Mouse (Mus musculus): ENCODE measurements around the gene Thumpd3. TPM values are rescaled to one million over a fixed set of nuclear protein-coding genes. Genes with fewer than 3 reads are reported as not detected.
A peak's percentile ranks its signal among the peaks of the same experiment; 100 is the strongest.

The Thumpd3 gene
- total RNA-seq, 2 experiments from 2014 or later, result 11.5 to 16.0 TPM

GRCm38 (mm10) chr6:113033185-113033584, 12.8 kb upstream of the Thumpd3 start:
- no peak for DNase-seq
- intact Hi-C loops (cut with DNase I), result loop anchor here (10.0 kb wide), 1 partner anchor 202 kb away; the partner anchor contains the start of gene Mtmr14

- no peak for DNase-seq
- intact Hi-C loops (cut with DNase I), result loop anchor here (10.0 kb wide), 1 partner anchor 200 kb away; the partner anchor contains the start of gene Mtmr14
These were observed 11.6 kb upstream of the Thumpd3 start for GRCm38 (mm10) chr6:113034466-113034865.

GRCm38 (mm10) chr6:113036463-113037175, 9.4 kb upstream of the Thumpd3 start:
- no peak for DNase-seq
- intact Hi-C loops (cut with DNase I), result loop anchor here (5.0 to 10.0 kb wide), 2 partner anchors 66 to 198 kb away; partner anchors contain the start of gene Mtmr14

GRCm38 (mm10) chr6:113037946-113038734, 7.9 kb upstream of the Thumpd3 start:
- intact Hi-C loops (cut with DNase I), result loop anchor here (5.0 to 10.0 kb wide), 2 partner anchors 64 to 197 kb away; partner anchors contain the start of gene Mtmr14

GRCm38 (mm10) chr6:113038735-113039058, 7.3 kb upstream of the Thumpd3 start:
- DNase-seq, result no peak
- intact Hi-C loops (cut with DNase I), result loop anchor here (5.0 to 10.0 kb wide), 2 partner anchors 64 to 196 kb away; partner anchors contain the start of gene Mtmr14

More at GRCm38 (mm10) chr6:113037946-113038734, 7.9 kb upstream of the Thumpd3 start:
- peak; percentile 33 to 42 for DNase-seq

- intact Hi-C loops (cut with DNase I), result loop anchor here (10.0 kb wide), 1 partner anchor 264 kb away; the partner anchor contains the start of gene Brpf1
- DNase-seq, result no peak
These were observed 5.7 kb upstream of the Thumpd3 start for GRCm38 (mm10) chr6:113040319-113040718.

- DNase-seq, result no peak
- intact Hi-C loops (cut with DNase I), result loop anchor here (10.0 kb wide), 1 partner anchor 263 kb away; the partner anchor contains the start of gene Brpf1
These were observed 4.6 kb upstream of the Thumpd3 start for GRCm38 (mm10) chr6:113041215-113041990.

GRCm38 (mm10) chr6:113045575-113045974, 450 bp upstream of the Thumpd3 start:
- peak in 1 of 2 experiments; percentile 18 for DNase-seq
- intact Hi-C loops (cut with DNase I), result loop anchor here (10.0 kb wide), 1 partner anchor 259 kb away; the partner anchor contains the start of gene Brpf1

- DNase-seq, result no peak
- intact Hi-C loops (cut with DNase I), result loop anchor here (10.0 kb wide), 1 partner anchor 258 kb away; the partner anchor contains the start of gene Brpf1
These were observed 1.2 kb downstream of the Thumpd3 start for GRCm38 (mm10) chr6:113047016-113047746.

- DNase-seq, result no peak
- intact Hi-C loops (cut with DNase I), result loop anchor here (2.0 to 10.0 kb wide), 2 partner anchors 30 to 256 kb away; partner anchors contain the start of gene Brpf1
These were observed 2.3 kb downstream of the Thumpd3 start for GRCm38 (mm10) chr6:113048371-113048770.

GRCm38 (mm10) chr6:113049159-113049558, 3.1 kb downstream of the Thumpd3 start:
- intact Hi-C loops (cut with DNase I), result loop anchor here (2.0 to 10.0 kb wide), 2 partner anchors 30 to 256 kb away; partner anchors contain the start of gene Brpf1

GRCm38 (mm10) chr6:113052972-113053371, 6.9 kb downstream of the Thumpd3 start:
- intact Hi-C loops (cut with DNase I), result no loop called here
- no peak for DNase-seq

More at GRCm38 (mm10) chr6:113049159-113049558, 3.1 kb downstream of the Thumpd3 start:
- DNase-seq, result no peak

GRCm38 (mm10) chr6:113054552-113055107, 8.6 kb downstream of the Thumpd3 start:
- intact Hi-C loops (cut with DNase I), result no loop called here
- no peak for DNase-seq

- DNase-seq, result no peak
- intact Hi-C loops (cut with DNase I), result no loop called here
These were observed 15.0 kb downstream of the Thumpd3 start for GRCm38 (mm10) chr6:113060892-113061563.

- DNase-seq, result no peak
- intact Hi-C loops (cut with DNase I), result no loop called here
These were observed 16.2 kb downstream of the Thumpd3 start for GRCm38 (mm10) chr6:113062253-113062652.

GRCm38 (mm10) chr6:113063363-113063762, 17.3 kb downstream of the Thumpd3 start:
- intact Hi-C loops (cut with DNase I), result no loop called here
- no peak for DNase-seq

GRCm38 (mm10) chr6:113065186-113065585, 19.2 kb downstream of the Thumpd3 start:
- no peak for DNase-seq
- intact Hi-C loops (cut with DNase I), result no loop called here

- intact Hi-C loops (cut with DNase I), result no loop called here
- no peak for DNase-seq
These were observed 23.1 kb downstream of the Thumpd3 start for GRCm38 (mm10) chr6:113069154-113069553.

Data from gastrocnemius, postnatal 36 days (tissue).